Mouse (Mus musculus) heart, embryonic 15.5 days (tissue): Measurements from ENCODE around the gene Camk2n2. TPM values are rescaled to one million over a fixed set of nuclear protein-coding genes. Genes with fewer than 3 reads are reported as not detected.
"Not testable (repeated sequence)": the region's sequence is repeated elsewhere in the genome, so short reads cannot be mapped to it uniquely, and the experiment has no call there.

ENCODE experiments used
- ATAC-seq: fragments of 200-750 bp; cut with Nextera tagmentation; replicated peaks from 2 replicates; pipeline ENCODE4 v1.8.0; 2017; ENCODE audit warnings: low read depth, moderate TSS enrichment; ENCODE audit not compliant: insufficient number of reproducible peaks, insufficient read depth, low FRiP score
- H3K27ac ChIP-seq: fragments of 300-500 bp; sonication (generic); 2 replicates; pipeline ENCODE4 v1.5.1; 2015; ENCODE audit warnings: mild to moderate bottlenecking, inconsistent platforms
- H3K27me3 ChIP-seq: fragments of 300-500 bp; sonication (generic); 2 replicates; pipeline ENCODE4 v1.6.1; 2015; ENCODE audit warnings: inconsistent platforms
- H3K36me3 ChIP-seq: fragments of 300-500 bp; sonication (generic); 2 replicates; pipeline ENCODE4 v1.6.1; 2015; ENCODE audit warnings: mild to moderate bottlenecking, inconsistent platforms
- H3K4me1 ChIP-seq: fragments of 300-500 bp; sonication (generic); replicated peaks from 2 replicates; pipeline ENCODE4 v1.6.1; 2015; ENCODE audit warnings: inconsistent platforms
- H3K4me2 ChIP-seq: fragments of 300-500 bp; sonication (generic); 2 replicates; pipeline ENCODE4 v1.6.1; 2015; ENCODE audit warnings: inconsistent platforms, mild to moderate bottlenecking, moderate library complexity
- H3K4me3 ChIP-seq: fragments of 300-500 bp; sonication (generic); 2 replicates; pipeline ENCODE4 v1.5.1; 2015; ENCODE audit warnings: mild to moderate bottlenecking, inconsistent platforms
- H3K9ac ChIP-seq: fragments of 300-500 bp; sonication (generic); 2 replicates; pipeline ENCODE4 v1.6.1; 2015; ENCODE audit warnings: mild to moderate bottlenecking, inconsistent platforms
- H3K9me3 ChIP-seq: fragments of 300-500 bp; sonication (generic); replicated peaks from 2 replicates; pipeline ENCODE4 v1.6.1; 2016; ENCODE audit warnings: inconsistent platforms
- WGBS: fragments of 180-500 bp; shearing (Covaris S2); methylation state at CpG from one replicate; pipeline ENCODE4 v1.1.7; 2015; ENCODE audit warnings: mixed read lengths; 5-methylcytosine and 5-hydroxymethylcytosine counted together
- polyA plus RNA-seq: library from polyadenylated mRNA; unstranded; fragments of >200 nt; fragmentation: Nextera tagmentation; extraction: Ambion mirVana; gene quantifications from 2 replicates; pipeline ENCODE4 v1.2.1, GENCODE M21; 2015

Camk2n2 gene
- 0.31 and 0.46 TPM in 2 replicates for polyA plus RNA-seq

DNA sequence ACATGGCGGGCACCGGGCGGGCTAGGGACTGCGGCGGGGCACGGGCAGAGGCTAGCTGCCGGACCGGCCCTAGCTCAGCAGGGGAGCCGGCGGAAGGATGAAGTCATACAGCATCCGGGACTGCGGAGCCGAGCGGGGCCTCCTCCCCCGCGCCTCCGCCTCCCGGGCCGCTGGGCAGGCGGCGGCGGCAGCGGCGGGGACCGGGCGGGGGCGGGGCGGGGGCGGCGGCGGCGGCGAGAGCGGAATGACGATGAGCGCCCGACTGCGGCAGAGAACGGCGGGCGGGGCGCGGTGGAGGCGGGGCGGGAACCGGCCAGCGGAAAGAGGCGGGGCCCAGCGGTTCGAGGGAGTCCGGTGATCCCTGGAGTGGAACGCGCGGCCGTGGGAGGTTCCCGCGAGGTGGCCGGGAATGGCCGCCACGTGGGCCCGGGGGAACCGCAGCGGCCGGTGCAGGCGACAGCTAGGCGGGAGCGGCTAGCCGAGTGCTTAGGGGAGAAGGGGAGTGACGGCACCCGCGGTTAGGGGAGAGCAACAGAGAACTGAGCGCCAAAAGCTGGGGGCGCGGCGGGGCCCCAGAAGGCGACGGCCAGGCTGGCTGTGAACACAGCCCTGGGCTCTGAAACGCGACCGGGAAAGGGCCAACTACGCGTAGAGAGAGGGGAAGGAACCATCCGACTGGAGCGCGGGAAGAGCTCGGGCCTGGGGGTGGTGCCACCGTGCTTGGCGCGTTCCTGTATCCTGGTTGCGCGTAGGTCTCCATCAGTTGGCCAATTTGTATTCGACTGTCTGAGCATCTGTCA, at the start of gene Camk2n2:
Camk2n2 (minus strand) TSS at position 97 of the 800 bp plus-strand sequence.
- H3K4me2 ChIP-seq: peak within 1 kb of the TSS; percentile 100
- WGBS: under 1% methylated on average over 54 of the region's 92 CpGs
- H3K9ac ChIP-seq: peak within 1 kb of the TSS; percentile 58
- H3K36me3 ChIP-seq: no peaks in the 10 kb centered on the region
- no peak within 1 kb of the TSS for H3K27ac ChIP-seq
- H3K4me3 ChIP-seq: peak within 1 kb of the TSS; percentile 69
- peak; percentile 57 for ATAC-seq
- H3K27me3 ChIP-seq: peaks cover 66% of the 10 kb centered on the region
- peaks cover 33% of the 10 kb centered on the region for H3K4me1 ChIP-seq
- no peaks in the 10 kb centered on the region for H3K9me3 ChIP-seq

DNA sequence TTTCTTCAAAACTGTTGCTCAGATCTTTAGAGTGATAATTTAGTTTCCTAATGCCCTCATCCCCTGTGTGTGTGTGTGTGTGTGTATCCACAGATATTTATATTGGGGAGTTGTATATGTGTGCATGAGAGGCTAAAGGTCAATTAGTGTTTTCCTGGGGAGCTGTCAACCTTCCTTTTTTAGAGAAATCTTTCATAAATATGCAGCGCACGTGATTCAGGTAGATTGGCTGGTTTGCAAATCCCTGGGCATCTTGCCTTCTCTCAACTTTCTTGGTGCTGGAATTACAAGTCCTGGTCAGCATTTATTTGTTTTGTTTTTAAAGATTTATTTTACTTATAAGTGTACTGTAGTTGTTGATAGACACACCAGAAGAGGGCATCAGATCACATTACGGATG, 49.2 kb upstream of the Camk2n2 start:
- no peaks in the 10 kb centered on the region for H3K27me3 ChIP-seq
- no peak overlapping the region for H3K27ac ChIP-seq
- H3K9ac ChIP-seq: no peak overlapping the region
- peaks cover 5% of the 10 kb centered on the region for H3K36me3 ChIP-seq
- no peak overlapping the region for H3K4me3 ChIP-seq
- ATAC-seq: no peak
- H3K4me2 ChIP-seq: no peak overlapping the region
- no peaks in the 10 kb centered on the region for H3K9me3 ChIP-seq
- H3K4me1 ChIP-seq: peaks cover 21% of the 10 kb centered on the region
- WGBS: 85% methylated on average over 3 of the region's 3 CpGs

DNA sequence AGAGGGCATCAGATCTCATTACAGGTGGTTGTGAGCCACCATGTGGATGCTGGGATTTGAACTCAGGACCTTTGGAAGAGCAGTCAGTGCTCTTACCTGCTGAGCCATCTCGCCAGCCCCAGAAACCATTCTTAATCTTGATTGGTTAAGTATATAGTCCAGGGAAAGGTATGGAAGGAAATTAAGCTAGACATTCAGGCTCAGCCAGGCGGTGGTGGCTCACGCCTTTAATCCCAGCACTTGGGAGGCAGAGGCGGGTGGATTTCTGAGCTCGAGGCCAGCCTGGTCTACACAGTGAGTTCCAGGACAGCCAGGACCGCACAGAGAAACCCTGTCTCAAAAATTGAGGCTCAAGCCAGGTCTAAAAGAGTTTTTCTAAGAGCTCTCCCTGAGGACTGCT, 46.9 kb upstream of the Camk2n2 start, which contains the start of gene Eif4g1:
Eif4g1 (plus strand) TSS at position 301 of the 400 bp plus-strand sequence.
- H3K27ac ChIP-seq, H3K9ac ChIP-seq, ATAC-seq, H3K27me3 ChIP-seq, H3K4me2 ChIP-seq, H3K9me3 ChIP-seq, H3K36me3 ChIP-seq, H3K4me1 ChIP-seq, H3K4me3 ChIP-seq: not testable (repeated sequence)
- WGBS: 94% methylated on average over 5 of the region's 6 CpGs

DNA sequence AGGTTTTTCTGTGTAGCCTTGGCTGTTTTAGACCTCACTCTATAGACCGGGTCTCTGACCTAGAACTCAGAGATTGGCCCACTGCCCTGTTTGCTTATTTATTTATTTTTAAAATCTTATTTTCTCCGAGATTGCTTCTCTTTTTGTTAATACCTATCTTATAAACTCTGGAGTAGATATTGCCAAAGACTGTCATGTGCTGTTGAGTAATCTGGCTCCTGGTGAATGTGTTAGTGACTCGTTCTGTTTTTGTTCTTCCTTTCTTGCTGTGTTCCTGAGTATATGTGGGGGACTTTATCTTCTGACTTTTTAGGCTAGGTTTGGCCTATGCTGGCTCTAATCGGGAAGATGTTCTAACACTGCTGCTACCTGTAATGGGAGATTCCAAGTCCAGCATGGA, 36.6 kb upstream of the Camk2n2 start:
- Histone ChIP-seq H3K27me3 (no peaks in the 10 kb centered on the region), H3K4me2 (no peak overlapping the region), H3K9ac (no peak overlapping the region), H3K4me1 (peaks cover 3% of the 10 kb centered on the region), H3K4me3 (no peak overlapping the region), H3K27ac (no peak overlapping the region), H3K9me3 (no peaks in the 10 kb centered on the region), H3K36me3 (peaks cover 80% of the 10 kb centered on the region)
- no peak for ATAC-seq
- WGBS: 89% methylated on average over 4 of the region's 4 CpGs

DNA sequence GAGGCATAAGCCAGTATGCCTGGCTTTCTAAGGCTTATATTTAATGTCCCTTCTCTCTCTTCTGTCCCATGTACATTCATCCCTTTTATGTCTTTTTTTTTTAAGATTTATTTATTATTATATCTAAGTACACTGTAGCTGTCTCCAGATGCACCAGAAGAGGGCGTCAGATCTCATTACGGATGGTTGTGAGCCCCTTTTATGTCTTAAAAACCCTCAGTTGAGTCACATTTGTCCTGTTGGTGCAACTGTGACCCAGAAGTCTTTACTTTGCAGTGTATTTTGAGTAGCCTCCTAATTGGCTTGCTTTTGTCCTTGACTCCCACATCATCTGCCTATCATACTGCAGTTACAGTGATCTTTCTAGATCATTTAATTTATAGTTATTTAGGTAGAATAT, 32.2 kb upstream of the Camk2n2 start:
- ATAC-seq: no peak
- Histone ChIP-seq H3K4me3 (no peak overlapping the region), H3K4me1 (peaks cover 13% of the 10 kb centered on the region), H3K4me2 (no peak overlapping the region), H3K27ac (no peak overlapping the region), H3K27me3 (peaks cover 3% of the 10 kb centered on the region; the same call in 1 of the 2 replicates), H3K9ac (no peak overlapping the region), H3K9me3 (no peaks in the 10 kb centered on the region), H3K36me3 (peaks cover 37% of the 10 kb centered on the region)
- WGBS: 43% methylated on average over 2 of the region's 2 CpGs

DNA sequence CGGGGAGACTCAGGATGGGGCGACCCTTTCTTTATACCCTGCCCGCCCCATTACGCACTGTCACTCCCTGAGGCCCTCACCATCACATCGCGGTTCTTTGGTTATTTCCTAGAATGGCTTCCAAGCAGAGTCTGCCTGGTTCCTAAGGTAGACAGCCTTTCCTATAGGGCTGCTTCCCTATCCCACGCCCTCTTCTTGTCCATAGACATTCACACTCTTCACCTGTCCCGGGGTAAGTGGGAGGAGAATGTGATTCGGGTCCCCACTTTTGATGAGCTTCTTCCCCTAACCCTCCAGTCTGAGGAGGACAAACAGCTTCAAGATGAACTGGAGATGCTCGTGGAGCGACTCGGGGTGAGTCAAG, 30.8 kb upstream of the Camk2n2 start:
- peaks cover 13% of the 10 kb centered on the region for H3K4me1 ChIP-seq
- H3K4me2 ChIP-seq: peak overlapping the region; percentile 82
- H3K27me3 ChIP-seq: peaks cover 3% of the 10 kb centered on the region; the same call in 1 of the 2 replicates
- H3K27ac ChIP-seq: peak overlapping the region; percentile 45; the same call in 1 of the 2 replicates
- H3K9me3 ChIP-seq: no peaks in the 10 kb centered on the region
- WGBS: 7% methylated on average over 12 of the region's 12 CpGs
- peak overlapping the region; percentile 87 for H3K9ac ChIP-seq
- H3K36me3 ChIP-seq: peaks cover 24% of the 10 kb centered on the region
- no peak for ATAC-seq
- H3K4me3 ChIP-seq: peak overlapping the region; percentile 89

DNA sequence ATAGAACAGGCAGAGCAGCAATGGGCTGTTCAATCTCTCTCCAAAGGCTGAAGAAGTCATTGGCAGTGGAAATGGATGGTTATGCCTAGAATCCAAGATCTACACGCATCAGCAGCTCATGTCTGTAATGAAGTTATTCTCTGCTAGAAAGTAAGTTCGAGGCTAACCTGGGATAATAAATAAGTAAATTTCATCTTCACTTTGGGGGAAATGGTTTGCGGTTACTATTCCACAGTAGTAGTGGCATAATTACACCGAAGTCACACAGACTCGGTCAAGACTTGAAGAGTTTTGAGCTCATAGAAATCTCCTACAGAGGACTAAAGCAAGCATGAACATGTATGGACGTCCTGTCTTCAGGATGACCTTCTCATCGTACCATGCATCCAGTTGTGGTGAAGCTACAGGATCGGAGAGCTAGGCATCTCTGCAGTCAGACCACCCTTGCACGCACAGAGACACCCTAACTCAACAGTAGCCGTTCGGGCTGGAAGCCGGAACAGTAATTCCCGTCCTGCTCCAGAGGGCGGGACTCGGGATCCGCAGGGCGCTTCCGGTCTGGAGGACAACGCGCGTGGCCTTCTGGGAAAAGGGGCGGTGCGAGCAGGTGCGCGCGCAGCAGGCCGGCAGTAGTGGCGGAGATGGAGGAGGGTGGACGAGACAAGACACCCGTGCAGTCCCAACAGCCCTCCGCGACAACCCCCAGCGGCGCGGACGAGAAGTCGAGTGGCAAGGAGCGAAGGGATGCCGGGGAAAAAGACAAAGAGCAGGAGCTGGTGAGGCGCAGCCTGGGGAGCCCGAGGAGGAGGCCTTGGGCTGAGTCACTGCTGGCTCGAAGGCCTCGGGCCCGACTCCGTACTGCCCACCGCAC, 30.2 kb upstream of the Camk2n2 start, which contains the start of gene Psmd2:
Psmd2 (plus strand) TSS at position 577 of the 871 bp plus-strand sequence.
- Histone ChIP-seq H3K4me3 (peak within 1 kb of the TSS; percentile 89), H3K9me3 (no peaks in the 10 kb centered on the region), H3K4me2 (peak within 1 kb of the TSS; percentile 82), H3K4me1 (peaks cover 13% of the 10 kb centered on the region), H3K9ac (peak within 1 kb of the TSS; percentile 87), H3K27ac (peak within 1 kb of the TSS; percentile 82), H3K36me3 (peaks cover 17% of the 10 kb centered on the region), H3K27me3 (peaks cover 3% of the 10 kb centered on the region; the same call in 1 of the 2 replicates)
- peak; percentile 94 for ATAC-seq
- WGBS: 1% methylated on average over 46 of the region's 46 CpGs

GRCm38 (mm10) chr16:20643911-20644310, 22.8 kb upstream of the Camk2n2 start:
- Histone ChIP-seq H3K9me3 (no peaks in the 10 kb centered on the region), H3K36me3 (no peaks in the 10 kb centered on the region), H3K4me3 (no peak overlapping the region), H3K9ac (no peak overlapping the region), H3K27me3 (no peaks in the 10 kb centered on the region; the same call in 1 of the 2 replicates), H3K27ac (no peak overlapping the region), H3K4me1 (no peaks in the 10 kb centered on the region), H3K4me2 (no peak overlapping the region)
- WGBS: 73% methylated on average over 7 of the region's 7 CpGs
- ATAC-seq: no peak

DNA sequence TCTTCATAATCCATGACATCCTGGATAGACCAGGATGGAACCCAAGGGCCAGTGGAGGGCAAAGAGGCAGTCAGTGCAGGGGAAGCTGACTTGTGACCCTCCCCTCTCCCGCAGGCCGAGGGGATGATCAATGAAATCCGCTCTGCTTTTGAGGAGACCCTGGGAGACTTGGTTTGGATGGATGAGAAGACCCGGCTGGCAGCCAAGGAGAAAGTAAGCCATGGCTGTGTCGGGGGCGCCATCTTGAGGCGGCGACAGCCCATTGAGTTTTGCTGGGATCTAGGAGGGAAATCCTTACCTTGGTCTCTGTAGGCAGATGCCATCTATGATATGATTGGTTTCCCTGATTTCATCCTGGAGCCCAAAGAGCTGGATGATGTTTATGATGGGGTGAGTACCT, 21.1 kb upstream of the Camk2n2 start:
- Histone ChIP-seq H3K4me1 (no peaks in the 10 kb centered on the region), H3K9ac (no peak overlapping the region), H3K27me3 (peaks cover 4% of the 10 kb centered on the region; the same call in 1 of the 2 replicates), H3K4me2 (no peak overlapping the region), H3K4me3 (no peak overlapping the region), H3K36me3 (no peaks in the 10 kb centered on the region), H3K9me3 (no peaks in the 10 kb centered on the region), H3K27ac (no peak overlapping the region)
- no peak for ATAC-seq
- WGBS: 8% methylated on average over 8 of the region's 8 CpGs

DNA sequence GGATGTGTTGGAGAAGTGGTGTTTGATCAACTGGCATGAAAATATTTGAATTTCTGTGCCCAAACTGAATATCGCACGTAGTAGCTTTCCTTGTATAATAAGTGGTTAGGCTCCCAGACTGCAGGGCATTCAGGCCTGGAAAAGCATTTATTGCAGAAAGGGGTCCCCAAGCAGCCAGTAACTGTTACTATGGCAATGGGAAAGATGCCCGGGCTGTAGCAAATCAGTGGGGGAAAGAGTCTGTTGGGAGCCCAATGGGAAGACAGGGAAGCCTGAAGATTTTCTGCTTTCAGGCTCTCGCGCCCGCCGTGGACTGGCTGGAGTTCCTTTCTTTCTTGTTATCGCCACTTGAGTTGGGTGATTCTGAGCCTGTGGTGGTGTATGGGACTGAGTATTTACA, 17.3 kb upstream of the Camk2n2 start:
- H3K4me2 ChIP-seq: no peak overlapping the region
- H3K27me3 ChIP-seq: peaks cover 4% of the 10 kb centered on the region; the same call in 1 of the 2 replicates
- no peak overlapping the region for H3K27ac ChIP-seq
- no peak overlapping the region for H3K4me3 ChIP-seq
- no peaks in the 10 kb centered on the region for H3K36me3 ChIP-seq
- no peaks in the 10 kb centered on the region for H3K9me3 ChIP-seq
- 74% methylated on average over 8 of the region's 8 CpGs for WGBS
- ATAC-seq: no peak
- no peaks in the 10 kb centered on the region for H3K4me1 ChIP-seq
- H3K9ac ChIP-seq: no peak overlapping the region

DNA sequence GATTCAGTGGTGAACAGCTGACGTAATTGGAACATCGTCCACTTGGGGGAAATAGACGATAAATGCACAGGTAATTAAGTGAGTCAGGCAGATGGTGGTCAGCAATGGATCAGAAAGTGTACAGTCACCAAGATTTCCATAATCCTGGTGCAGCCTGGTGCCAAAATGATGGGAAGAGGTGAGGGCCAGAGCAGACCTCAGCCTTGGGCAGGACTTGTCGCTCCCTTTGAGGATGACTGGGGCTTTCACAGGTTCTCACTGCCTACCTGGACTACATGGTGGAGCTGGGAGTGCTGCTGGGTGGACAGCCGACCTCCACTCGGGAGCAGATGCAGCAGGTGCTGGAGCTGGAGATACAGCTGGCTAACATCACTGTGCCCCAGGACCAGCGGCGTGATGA, 16.3 kb upstream of the Camk2n2 start:
- Histone ChIP-seq H3K27me3 (peaks cover 4% of the 10 kb centered on the region; the same call in 1 of the 2 replicates), H3K9me3 (no peaks in the 10 kb centered on the region), H3K4me1 (no peaks in the 10 kb centered on the region), H3K9ac (no peak overlapping the region), H3K36me3 (no peaks in the 10 kb centered on the region), H3K4me3 (no peak overlapping the region), H3K4me2 (no peak overlapping the region), H3K27ac (no peak overlapping the region)
- 76% methylated on average over 8 of the region's 8 CpGs for WGBS
- ATAC-seq: no peak
